Mouse (Mus musculus): ENCODE results near the gene 2310009B15Rik.

- no peak for TF ChIP-seq CTCF (IDR thresholded peaks at IDR 0.05 in 2 of 3, conservative IDR thresholded peaks at IDR 0.05 in 1 of 3; ENCODE audit: control insufficient read depth in 1 of 3, insufficient read depth in 1 of 3, low read depth in 2 of 3, low read length in 3 of 3, poor library complexity in 1 of 3, severe bottlenecking in 1 of 3)
- TF ChIP-seq TCF12 (IDR thresholded peaks at IDR 0.05; ENCODE audit: low read depth, low read length): no peak
- no peak for TF ChIP-seq CHD2 (IDR thresholded peaks at IDR 0.05; ENCODE audit: low read length)
- no peak for TF ChIP-seq POLR2A (IDR thresholded peaks at IDR 0.05; ENCODE audit: control insufficient read depth in 1 of 2, insufficient read depth in 1 of 2, low read depth in 1 of 2, low read length in 2 of 2, poor library complexity in 1 of 2)
- no peak for TF ChIP-seq HCFC1 (IDR thresholded peaks at IDR 0.05; ENCODE audit: low read depth, low read length)
- no peak for TF ChIP-seq NELFE (IDR thresholded peaks at IDR 0.05; ENCODE audit: low read depth, low read length)
- TF ChIP-seq EP300 (IDR thresholded peaks at IDR 0.05; ENCODE audit: low read depth in 1 of 2, low read length in 2 of 2): no peak
Measured at GRCm38 (mm10) chr1:138822985-138823322, 33.7 kb downstream of the 2310009B15Rik start.
